Mouse (Mus musculus) heart, postnatal 0 days (tissue): Measurements from ENCODE around the gene Arpin.

Experiments used
- CTCF ChIP-seq: IDR thresholded peaks from 2 replicates; pipeline ENCODE4 v1.5.1; 2016; ENCODE audit warnings: antibody characterized with exemption, control low read depth, low read depth
- EP300 ChIP-seq: IDR thresholded peaks from 2 replicates; pipeline ENCODE4 v1.6.1; 2016; ENCODE audit warnings: antibody characterized with exemption, low read depth

GRCm38 (mm10) chr7:79951038-79951437, 15.9 kb upstream of the Arpin start:
- TF ChIP-seq CTCF (no peak), EP300 (no peak)
